In genomic region chr19:32181721-32182394, GRCm38 (mm10) we compare ENCODE assay signal across 8 mouse cellular contexts.
A peak's percentile ranks its signal among the peaks of the same experiment; 100 is the strongest.
DNase-seq lines count a peak whose midpoint lies in the region; ATAC-seq lines count a peak whose summit lies in the region.

No protein-coding gene starts in this region.

- no peaks in the 10 kb centered on the region for H3K27me3 ChIP-seq in forebrain, embryonic 10.5 days (ENCODE audit: poor library complexity, severe bottlenecking)
- H3K27me3 ChIP-seq in forebrain, embryonic 15.5 days: no peaks in the 10 kb centered on the region
- no peaks in the 10 kb centered on the region for H3K27me3 ChIP-seq in liver, embryonic 15.5 days

- no peak for ATAC-seq in forebrain, embryonic 15.5 days (replicated peaks)
- no peak for ATAC-seq in liver, embryonic 15.5 days (ENCODE audit: insufficient read depth)

- no peaks in the 10 kb centered on the region for H3K36me3 ChIP-seq in forebrain, embryonic 10.5 days (replicated peaks)
- H3K36me3 ChIP-seq in forebrain, embryonic 15.5 days: no peaks in the 10 kb centered on the region
- peaks cover 5% of the 10 kb centered on the region; the same call in 1 of the 2 replicates for H3K36me3 ChIP-seq in liver, embryonic 15.5 days (replicated peaks)

- H3K4me1 ChIP-seq in forebrain, embryonic 10.5 days: peaks cover 12% of the 10 kb centered on the region
- no peaks in the 10 kb centered on the region for H3K4me1 ChIP-seq in forebrain, embryonic 15.5 days
- peaks cover 87% of the 10 kb centered on the region for H3K4me1 ChIP-seq in liver, embryonic 15.5 days (replicated peaks)

- H3K9me3 ChIP-seq in forebrain, embryonic 10.5 days: no peaks in the 10 kb centered on the region
- no peaks in the 10 kb centered on the region for H3K9me3 ChIP-seq in forebrain, embryonic 15.5 days
- H3K9me3 ChIP-seq in liver, embryonic 15.5 days (replicated peaks): no peaks in the 10 kb centered on the region

- no peak overlapping the region for H3K4me2 ChIP-seq in forebrain, embryonic 15.5 days (replicated peaks)
- peak overlapping the region; percentile 71 for H3K4me2 ChIP-seq in liver, embryonic 15.5 days

- no peak overlapping the region for H3K4me3 ChIP-seq in forebrain, embryonic 10.5 days
- H3K4me3 ChIP-seq in forebrain, embryonic 15.5 days: no peak overlapping the region
- peak overlapping the region; percentile 39 for H3K4me3 ChIP-seq in liver, embryonic 15.5 days (replicated peaks)

- WGBS in forebrain, embryonic 10.5 days: 87% methylated on average over 12 of the region's 12 CpGs
- WGBS in forebrain, embryonic 15.5 days: 91% methylated on average over 12 of the region's 12 CpGs
- 52% methylated on average over 12 of the region's 12 CpGs for WGBS in liver, embryonic 15.5 days (ENCODE audit: insufficient replicate concordance)

- 0 out of 2 replicates have a peak overlapping the region, but pooled peaks have one; percentile 45 for H3K27ac ChIP-seq in forebrain, embryonic 10.5 days
- no peak overlapping the region for H3K27ac ChIP-seq in forebrain, embryonic 15.5 days (replicated peaks)
- H3K27ac ChIP-seq in liver, embryonic 15.5 days (replicated peaks): peak overlapping the region; percentile 99

- H3K9ac ChIP-seq in forebrain, embryonic 15.5 days (replicated peaks): no peak overlapping the region
- H3K9ac ChIP-seq in liver, embryonic 15.5 days: peak overlapping the region; percentile 64; the same call in 1 of the 2 replicates

- DNase-seq in forebrain, embryonic 10.5 days (ENCODE audit: extremely low spot score, low spot score): no peak
- DNase-seq in CD4-positive helper T cell, adult 2 months (ENCODE audit: low read depth, low spot score): peak; percentile 59
- peak; percentile 75 to 85 for DNase-seq in heart, adult 9 months (ENCODE audit: low spot score in 2 of 2)
- no peak for DNase-seq in right cerebral cortex, postnatal 14 days
- DNase-seq in yolk sac, embryonic 10.5 days (ENCODE audit: low spot score): no peak
- no peak for DNase-seq in layer of hippocampus, adult 11-12 months (ENCODE audit: low spot score)

Comparison
In these comparisons a context has a peak if more than half of its experiments do, and no peak if none do; other contexts are left out.
1. DNase-seq: peak in CD4-positive helper T cell, adult 2 months (single experiment) and heart, adult 9 months (2 of 2); none in forebrain, embryonic 10.5 days (single experiment), right cerebral cortex, postnatal 14 days (single experiment), yolk sac, embryonic 10.5 days (single experiment) and layer of hippocampus, adult 11-12 months (single experiment).